ENCODE assay signal across 22 mouse cellular contexts in genomic region chr9:75258792-75259191, GRCm38 (mm10). TPM values are rescaled to one million over a fixed set of nuclear protein-coding genes. Genes with fewer than 3 reads are reported as not detected.
"Had no signal": no experiment of that assay in that cellular context is flagged by ENCODE, and none has a peak within 500 bp of the region (broad histone marks: within the 10 kb centered on the region; RNA-seq: fewer than 3 reads in every experiment).

No protein-coding gene starts in this region.

- DNase-seq: kidney, adult 2 months; kidney, postnatal 14 days; kidney, postnatal 4 days; left cerebral cortex, postnatal 4 days; liver, postnatal 0 days; lung, embryonic 14.5 days; midbrain, embryonic 14.5 days; retina, postnatal 1 day; right cerebral cortex, postnatal 25 days; thymus, adult 18-20 months; thymus, postnatal 36 days had no signal

- H3K27ac ChIP-seq: kidney, embryonic 15.5 days; limb, embryonic 12.5 days; limb, embryonic 15.5 days; liver, embryonic 14.5 days; macrophage; neural tube, embryonic 12.5 days had no signal

- H3K4me3 ChIP-seq: kidney, embryonic 15.5 days; limb, embryonic 12.5 days; limb, embryonic 15.5 days; megakaryocyte, embryonic 14.5 days; neural tube, embryonic 12.5 days had no signal

- H3K27me3 ChIP-seq: kidney, embryonic 15.5 days; limb, embryonic 12.5 days; limb, embryonic 15.5 days; megakaryocyte, embryonic 14.5 days; neural tube, embryonic 12.5 days had no signal

- H3K36me3 ChIP-seq: kidney, embryonic 15.5 days; limb, embryonic 12.5 days; limb, embryonic 15.5 days; neural tube, embryonic 12.5 days had no signal

- H3K9me3 ChIP-seq: kidney, embryonic 15.5 days; limb, embryonic 15.5 days; megakaryocyte, embryonic 14.5 days; neural tube, embryonic 12.5 days had no signal

- ATAC-seq: inflammation-experienced regulatory T-cells, adult 6 months; liver, postnatal 0 days; lung, postnatal 0 days had no signal

- H3K4me2 ChIP-seq: kidney, embryonic 15.5 days; limb, embryonic 12.5 days; limb, embryonic 15.5 days; liver, embryonic 11.5 days; lung, embryonic 14.5 days; midbrain, embryonic 11.5 days; neural tube, embryonic 12.5 days had no signal

- H3K9ac ChIP-seq: kidney, embryonic 15.5 days; limb, embryonic 12.5 days; limb, embryonic 15.5 days; liver, embryonic 14.5 days; liver, postnatal 0 days; lung, embryonic 14.5 days; neural tube, embryonic 12.5 days had no signal

RNA-seq across cellular contexts. Expression of gene Myo5c, which starts 27.0 kb away (rescaled TPM):
- polyA plus RNA-seq: macrophage had no signal
